Mouse (Mus musculus) embryonic fibroblast, embryonic 13.5 days (primary cell): Measurements from ENCODE around the gene Zkscan1. TPM values are rescaled to one million over a fixed set of nuclear protein-coding genes. Genes with fewer than 3 reads are reported as not detected.

Experiments
- H3K27ac ChIP-seq: 2 replicates; pipeline ENCODE4 v1.5.1; 2012; ENCODE audit warnings: low read length, control low read depth, inconsistent platforms; ENCODE audit not compliant: insufficient read depth
- H3K4me1 ChIP-seq: 2 replicates; pipeline ENCODE4 v1.6.1; 2011; ENCODE audit warnings: low read length; ENCODE audit not compliant: control insufficient read depth, insufficient read depth
- H3K4me3 ChIP-seq: 2 replicates; pipeline ENCODE4 v1.5.1; 2011; ENCODE audit warnings: mild to moderate bottlenecking, control low read depth, low read length; ENCODE audit not compliant: insufficient read depth
- CTCF ChIP-seq: IDR thresholded peaks from 2 replicates; pipeline ENCODE4 v1.5.1; 2011; ENCODE audit warnings: mild to moderate bottlenecking, control low read depth, low read length, moderate library complexity, borderline replicate concordance; ENCODE audit not compliant: insufficient read depth
- POLR2A ChIP-seq: IDR thresholded peaks from 2 replicates; pipeline ENCODE4 v1.6.1; 2011; ENCODE audit warnings: low read depth, mild to moderate bottlenecking, control low read depth, low read length, moderate library complexity
- polyA plus RNA-seq: library from polyadenylated mRNA; stranded (reverse); fragments of >200 nt; gene quantifications from 2 replicates; pipeline ENCODE4 v1.2.4, GENCODE M21; 2011; ENCODE audit warnings: low read depth; ENCODE audit not compliant: missing spikeins, insufficient read length

Zkscan1 gene
- polyA plus RNA-seq, 1 experiment, result 25.2 TPM

DNA sequence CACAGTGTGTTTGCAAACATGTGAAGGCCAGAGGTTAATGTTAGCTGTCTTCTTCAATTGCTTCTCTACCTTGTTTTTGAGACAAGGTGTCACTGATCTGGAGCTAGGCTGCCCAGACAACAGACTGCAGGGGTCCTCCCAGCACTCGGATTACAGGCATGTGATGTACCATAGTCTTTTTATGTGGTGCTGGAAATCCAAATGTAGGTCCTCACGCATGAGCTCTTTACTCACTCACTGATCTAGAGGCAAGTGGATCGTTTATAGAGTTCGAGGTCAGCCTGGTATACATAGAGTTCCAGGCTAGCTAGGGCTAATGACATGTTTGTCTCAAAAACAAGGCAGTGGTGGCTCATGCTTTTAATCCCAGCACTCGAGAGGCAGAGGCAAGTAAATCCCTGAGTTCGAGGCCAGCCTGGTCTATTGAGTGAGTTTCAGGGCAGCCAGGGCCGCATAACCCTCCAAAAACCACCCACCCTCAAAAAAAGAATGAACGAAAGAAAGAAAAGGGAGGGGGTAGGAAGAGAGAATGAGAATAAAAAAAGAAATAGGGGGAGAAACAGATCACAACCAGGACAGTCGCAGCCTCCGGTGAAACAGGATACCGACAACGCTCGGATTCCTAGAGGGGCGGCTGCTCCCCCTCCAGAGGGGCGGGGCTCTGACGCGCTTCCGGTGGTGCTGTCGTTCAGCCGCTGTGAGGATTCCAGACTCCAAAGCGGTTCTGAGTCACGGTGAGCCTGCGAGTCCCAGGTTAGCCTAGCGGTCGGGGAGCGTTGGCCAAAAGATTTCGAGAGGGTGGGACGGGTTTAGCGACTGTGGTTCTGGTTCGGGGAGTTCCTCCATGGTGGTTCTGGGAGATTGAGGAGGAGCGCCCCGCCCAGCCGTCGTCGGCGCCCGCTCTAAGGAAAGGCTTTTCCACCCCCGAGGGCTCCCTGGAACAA is 31.6 kb downstream of the Zkscan1 start, which contains the start of gene Zscan21:
Gene Zscan21 (plus strand): TSS at position 649 of the 944 bp plus-strand sequence.
- Histone ChIP-seq H3K4me1 (no peaks in the 10 kb centered on the region), H3K4me3 (peak within 1 kb of the TSS; percentile 85), H3K27ac (peak within 1 kb of the TSS; percentile 85)
- TF ChIP-seq POLR2A (peak; percentile 92), CTCF (no peak)

DNA sequence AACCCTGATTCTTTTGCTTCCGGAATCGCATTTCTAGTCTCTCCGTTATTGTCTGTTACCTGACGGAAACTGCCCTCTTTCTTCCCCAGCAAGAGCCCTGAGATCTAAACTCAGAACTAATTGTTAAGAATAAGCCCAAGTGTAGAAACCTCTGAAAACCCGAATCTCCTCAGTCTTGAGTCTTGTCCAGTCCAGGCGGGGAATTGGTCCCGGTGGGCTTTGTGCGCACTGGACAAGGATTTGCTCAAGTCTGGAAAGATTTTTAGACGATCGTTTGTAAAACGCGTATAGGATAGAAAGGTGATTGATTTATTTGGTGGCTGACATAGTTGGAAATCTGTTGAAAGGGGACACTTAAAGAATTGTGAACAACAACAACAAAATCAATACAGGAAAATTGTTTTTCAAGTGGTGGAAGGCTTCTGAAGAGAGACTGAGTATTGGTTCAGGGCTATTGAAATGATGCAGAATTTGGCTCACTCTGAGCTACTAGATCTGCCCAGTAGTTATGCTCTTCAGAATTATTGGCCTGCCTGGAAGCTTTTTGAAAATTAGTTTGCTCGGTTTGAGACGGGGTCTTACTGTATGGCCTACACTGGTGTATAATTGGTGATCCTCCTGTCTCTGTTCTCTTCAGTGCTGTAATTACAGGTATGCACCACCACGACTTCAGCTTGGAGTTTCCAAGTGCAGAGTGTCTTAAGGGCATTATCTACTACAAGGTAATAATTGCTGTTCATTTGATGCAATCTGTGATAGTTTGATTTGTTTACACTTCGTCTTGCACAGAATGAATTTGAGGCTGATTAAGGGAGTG is 32.5 kb downstream of the Zkscan1 start:
- TF ChIP-seq POLR2A, result no peak
- no peak for TF ChIP-seq CTCF
- H3K4me3 ChIP-seq, result peak overlapping the region; percentile 85
- H3K27ac ChIP-seq, result peak overlapping the region; percentile 85

DNA sequence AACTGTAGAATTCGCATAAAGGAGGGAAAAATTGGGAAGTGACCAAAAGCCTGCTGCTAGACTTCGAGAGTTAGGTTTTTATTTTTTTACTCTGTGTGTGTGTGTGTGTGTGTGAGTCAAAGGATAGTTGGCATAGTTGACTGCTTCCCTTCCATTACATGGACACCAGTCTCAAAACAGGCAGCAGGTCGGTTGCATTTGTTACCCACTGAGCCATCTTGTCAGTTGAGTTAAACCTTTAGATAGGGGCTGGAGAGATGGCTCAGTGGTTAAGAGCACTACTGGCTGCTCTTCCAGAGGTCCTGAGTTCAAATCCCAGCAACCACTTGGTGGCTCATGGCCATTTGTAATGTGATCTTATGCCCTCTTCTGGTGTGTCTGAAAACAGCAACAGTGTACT is 33.2 kb downstream of the Zkscan1 start:
- no peaks in the 10 kb centered on the region for H3K4me1 ChIP-seq
- H3K4me3 ChIP-seq, result peak overlapping the region; percentile 85
- H3K27ac ChIP-seq, result peak overlapping the region; percentile 85
- no peak for TF ChIP-seq CTCF
- TF ChIP-seq POLR2A, result no peak

More for the DNA sequence above, 32.5 kb downstream of the Zkscan1 start:
- H3K4me1 ChIP-seq, result no peaks in the 10 kb centered on the region

DNA sequence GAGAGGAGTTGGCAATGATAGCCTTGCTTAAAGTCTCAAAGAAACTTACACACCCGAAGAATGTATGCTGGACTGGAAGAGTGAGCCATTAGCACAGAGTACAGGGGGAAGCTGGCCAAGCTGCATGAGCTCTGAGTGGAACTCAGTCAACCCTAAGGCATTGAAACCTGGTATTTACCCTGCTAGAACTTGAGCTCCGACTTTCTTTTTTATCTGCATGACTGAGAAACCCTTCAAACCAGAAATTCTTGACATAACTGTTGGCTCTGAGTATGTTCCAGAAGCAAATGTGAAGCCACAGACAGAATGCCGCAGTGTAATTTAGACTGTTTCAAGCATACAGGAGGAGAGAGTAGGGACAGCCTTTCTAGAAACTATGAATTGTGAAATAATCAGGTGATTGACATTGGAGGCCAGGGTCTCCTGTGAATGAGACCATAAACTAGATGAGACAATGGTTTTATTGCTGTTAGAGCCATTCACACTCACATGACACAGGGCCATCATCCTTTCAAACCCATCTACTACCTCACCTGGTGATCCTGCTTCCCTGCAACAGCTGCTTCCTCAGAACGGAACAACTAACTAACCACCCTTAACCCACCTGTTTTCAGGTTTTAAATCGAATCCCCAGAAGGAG is 47.7 kb downstream of the Zkscan1 start:
- TF ChIP-seq POLR2A, result no peak
- no peak for TF ChIP-seq CTCF
- Histone ChIP-seq H3K4me1 (no peaks in the 10 kb centered on the region), H3K27ac (no peak overlapping the region), H3K4me3 (no peak overlapping the region)

DNA sequence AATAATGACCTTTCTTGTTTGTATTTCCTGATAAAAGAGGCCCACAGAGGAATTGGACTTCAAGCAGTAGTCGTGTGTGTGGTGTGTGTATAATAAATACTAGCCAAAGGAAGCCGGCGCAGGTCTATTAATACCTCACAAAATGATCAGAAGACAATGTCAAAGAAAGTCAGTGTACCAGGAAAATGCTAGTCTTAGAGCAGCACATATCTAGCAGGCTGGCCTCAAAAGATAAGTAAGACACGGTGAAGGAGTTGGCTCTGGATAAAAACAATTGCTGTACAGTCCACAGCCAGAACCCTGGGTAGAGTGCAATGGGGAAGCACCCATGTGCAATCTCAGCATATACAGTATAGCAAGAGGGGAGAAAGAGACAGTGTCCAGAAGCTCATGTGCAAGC is 52.4 kb downstream of the Zkscan1 start:
- H3K4me1 ChIP-seq, result no peaks in the 10 kb centered on the region
- H3K4me3 ChIP-seq, result no peak overlapping the region
- H3K27ac ChIP-seq, result no peak overlapping the region
- TF ChIP-seq CTCF, result no peak
- no peak for TF ChIP-seq POLR2A

DNA sequence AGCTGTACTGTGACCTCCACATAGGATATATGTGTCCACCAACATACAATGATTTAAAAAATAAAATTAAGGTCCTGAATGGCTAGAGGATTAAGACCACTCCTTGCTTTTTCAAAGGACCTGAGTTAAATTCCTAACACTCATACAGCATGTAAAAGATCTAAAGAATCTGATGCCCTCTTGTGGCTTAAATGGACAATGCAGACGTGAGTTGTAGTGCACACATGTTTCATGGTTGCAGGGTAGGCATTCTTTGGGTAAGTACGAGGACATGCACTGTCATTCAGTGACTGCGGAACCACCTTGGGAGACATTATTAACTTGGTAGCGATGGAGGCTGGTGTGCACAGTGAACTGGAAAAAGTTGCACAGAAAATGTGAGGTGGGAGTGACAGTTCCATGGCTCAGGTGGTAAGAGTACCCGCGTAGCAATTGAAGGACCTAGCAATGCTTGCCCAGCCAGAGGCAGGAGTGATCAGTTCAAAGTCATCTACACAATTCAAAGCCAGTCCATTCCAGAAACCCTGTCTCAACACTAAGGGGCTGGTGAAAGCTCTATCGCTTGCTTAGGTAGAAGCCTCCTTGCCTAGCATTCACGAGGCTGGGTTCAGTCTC is 53.2 kb downstream of the Zkscan1 start:
- Histone ChIP-seq H3K27ac (no peak overlapping the region), H3K4me3 (no peak overlapping the region), H3K4me1 (no peaks in the 10 kb centered on the region)
- peak; percentile 19; the same call in 1 of the 2 replicates for TF ChIP-seq CTCF
- TF ChIP-seq POLR2A, result no peak

DNA sequence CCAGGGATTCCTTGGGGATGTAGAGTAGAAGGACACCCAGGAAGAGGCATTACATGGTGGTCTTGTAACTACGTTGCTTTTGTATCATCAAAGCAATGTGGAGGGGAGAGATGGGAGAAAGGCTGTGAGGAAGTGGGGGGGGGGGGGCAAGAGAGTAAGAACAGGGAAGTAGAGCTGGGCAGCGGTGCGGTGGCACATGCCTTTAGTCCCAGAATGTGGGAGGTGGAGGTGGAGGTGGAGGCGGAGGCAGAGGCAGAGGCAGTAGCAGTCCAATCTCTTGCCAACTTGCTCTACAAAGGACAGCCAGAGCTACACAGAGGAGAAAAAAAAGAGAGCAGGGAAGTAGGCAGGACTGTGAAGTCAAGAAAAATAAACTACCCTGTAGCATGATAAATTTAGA is 53.7 kb downstream of the Zkscan1 start:
- Histone ChIP-seq H3K4me1 (no peaks in the 10 kb centered on the region), H3K27ac (no peak overlapping the region), H3K4me3 (no peak overlapping the region)
- TF ChIP-seq POLR2A, result no peak
- TF ChIP-seq CTCF, result no peak

DNA sequence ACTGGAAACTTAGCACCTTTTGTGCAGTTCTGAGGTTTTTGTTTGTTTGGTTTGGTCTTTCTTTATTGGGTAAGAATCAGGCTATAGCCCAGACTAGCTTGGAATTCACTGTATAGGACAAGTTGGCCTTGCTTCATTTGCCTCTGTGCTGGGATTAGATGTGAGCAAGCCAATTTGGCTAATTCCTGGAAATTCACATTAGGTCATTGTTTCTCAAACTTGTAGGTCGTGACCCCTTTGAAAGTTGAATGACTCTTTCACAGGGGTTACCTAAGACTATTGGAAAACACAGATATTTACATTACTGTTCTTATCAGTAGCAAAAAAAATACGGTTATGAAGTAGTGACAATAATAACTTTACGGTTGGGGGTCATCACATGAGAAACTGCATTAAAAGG is 69.5 kb downstream of the Zkscan1 start:
- no peak overlapping the region for H3K27ac ChIP-seq
- no peak overlapping the region for H3K4me3 ChIP-seq

DNA sequence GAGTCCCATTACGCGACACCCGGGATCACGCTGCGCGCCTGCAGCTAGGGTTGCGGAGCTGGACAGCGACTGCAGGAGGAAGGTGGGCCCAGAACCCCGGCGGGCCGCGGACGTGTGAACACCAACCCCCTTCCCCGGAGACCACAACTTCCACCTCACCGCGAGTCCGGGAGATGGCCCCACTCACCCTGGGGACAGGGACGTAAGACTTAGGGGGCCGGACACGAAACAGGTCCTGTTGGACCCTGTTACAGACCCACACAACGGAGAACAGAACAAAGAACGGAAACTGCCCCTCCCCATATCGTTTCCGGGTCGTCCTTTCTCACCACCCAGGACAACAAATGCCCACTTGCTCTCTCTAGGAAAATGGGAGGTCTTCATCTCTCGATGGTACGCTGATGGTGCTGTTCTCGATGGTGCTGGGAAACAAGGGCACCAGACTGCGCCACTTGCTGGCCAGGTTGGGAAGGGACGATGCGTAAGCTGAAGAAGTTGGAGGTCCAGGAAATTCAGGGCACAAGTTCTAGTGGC is 70.6 kb downstream of the Zkscan1 start, which contains the start of gene Zfp113:
Gene Zfp113 (minus strand): TSS at position 302 of the 534 bp plus-strand sequence.
- Histone ChIP-seq H3K4me1 (no peaks in the 10 kb centered on the region), H3K27ac (no peak within 1 kb of the TSS), H3K4me3 (peak within 1 kb of the TSS; percentile 60)
- peak; percentile 83 for TF ChIP-seq POLR2A
- peak; percentile 96; the same call in 1 of the 2 replicates for TF ChIP-seq CTCF

More for the DNA sequence above, 69.5 kb downstream of the Zkscan1 start:
- no peaks in the 10 kb centered on the region for H3K4me1 ChIP-seq
- TF ChIP-seq POLR2A, result no peak
- TF ChIP-seq CTCF, result no peak

Other genes with a start within 250 kb of the Zkscan1 start
- 0.53 TPM in 1 of 2 replicates, not detected in the other for gene Pilra, start 248.8 kb upstream of the Zkscan1 start, polyA plus RNA-seq
- not detected in 2 replicates for gene Pilrb1, start 227.0 kb upstream of the Zkscan1 start, polyA plus RNA-seq
- gene Pilrb2, start 213.3 kb upstream of the Zkscan1 start, polyA plus RNA-seq, result not detected in 2 replicates
- gene Cyp3a13, start 163.5 kb upstream of the Zkscan1 start, polyA plus RNA-seq, result not detected in 2 replicates
- gene Gjc3, start 122.0 kb upstream of the Zkscan1 start, polyA plus RNA-seq, result 0.18 TPM in 1 of 2 replicates, not detected in the other
- not detected in 2 replicates for gene Azgp1, start 103.6 kb upstream of the Zkscan1 start, polyA plus RNA-seq
- gene Smok3a, start 63.8 kb upstream of the Zkscan1 start, polyA plus RNA-seq, result not detected in 2 replicates
- gene Smok3b, start 63.7 kb upstream of the Zkscan1 start, polyA plus RNA-seq, result not detected in 2 replicates
- gene Smok3c, start 31.9 kb upstream of the Zkscan1 start, polyA plus RNA-seq, result not detected in 2 replicates
- gene Zscan21, start 31.8 kb downstream of the Zkscan1 start, polyA plus RNA-seq, result 15.0 and 22.2 TPM in 2 replicates
- gene Zfp113, start 70.7 kb downstream of the Zkscan1 start, polyA plus RNA-seq, result 11.9 and 13.2 TPM in 2 replicates
- gene Cops6, start 76.0 kb downstream of the Zkscan1 start, polyA plus RNA-seq, result 162 and 184 TPM in 2 replicates
- 22.2 and 26.5 TPM in 2 replicates for gene Ap4m1, start 86.9 kb downstream of the Zkscan1 start, polyA plus RNA-seq
- 79.1 and 85.3 TPM in 2 replicates for gene Mcm7, start 87.3 kb downstream of the Zkscan1 start, polyA plus RNA-seq
- gene Taf6, start 102.4 kb downstream of the Zkscan1 start, polyA plus RNA-seq, result 27.9 and 29.8 TPM in 2 replicates
- gene Cnpy4, start 102.4 kb downstream of the Zkscan1 start, polyA plus RNA-seq, result 63.1 and 63.3 TPM in 2 replicates
- gene Mblac1, start 109.2 kb downstream of the Zkscan1 start, polyA plus RNA-seq, result 2.1 and 3.5 TPM in 2 replicates
- gene Nxpe5, start 140.8 kb downstream of the Zkscan1 start, polyA plus RNA-seq, result 0.32 TPM in 1 of 2 replicates, not detected in the other
- gene Lamtor4, start 170.4 kb downstream of the Zkscan1 start, polyA plus RNA-seq, result 36.9 and 40.7 TPM in 2 replicates
- gene BC037034, start 178.9 kb downstream of the Zkscan1 start, polyA plus RNA-seq, result 18.0 and 18.2 TPM in 2 replicates
- gene Gal3st4, start 187.8 kb downstream of the Zkscan1 start, polyA plus RNA-seq, result 5.7 and 6.4 TPM in 2 replicates
- gene Gm43720, start 194.9 kb downstream of the Zkscan1 start, polyA plus RNA-seq, result not detected in 2 replicates
- gene Gpc2, start 194.9 kb downstream of the Zkscan1 start, polyA plus RNA-seq, result 13.2 and 20.1 TPM in 2 replicates
- gene Stag3, start 195.2 kb downstream of the Zkscan1 start, polyA plus RNA-seq, result 3.0 and 6.0 TPM in 2 replicates